In genomic region chr6:100149458-100149852, GRCm38 (mm10) we compare ENCODE assay signal across 15 mouse cellular contexts.
DNase-seq lines count a peak whose midpoint lies in the region.
"Had no signal": no experiment of that assay in that cellular context is flagged by ENCODE, and none has a peak within 500 bp of the region (broad histone marks: within the 10 kb centered on the region; RNA-seq: fewer than 3 reads in every experiment).

No protein-coding gene starts in this region.

- peak; percentile 37 for DNase-seq in adrenal gland, postnatal 10 days
- DNase-seq in adrenal gland, postnatal 36 days = no peak
- peak; percentile 47 for DNase-seq in left cerebral cortex, postnatal 4 days
- DNase-seq in left cerebral cortex, postnatal 10 days (ENCODE audit: extremely low spot score in 1 of 2, low spot score in 2 of 2) = no peak
- peak; percentile 85 for DNase-seq in cerebellum, adult 9-11 months
- no peak for DNase-seq in ovary, adult 18-20 months (ENCODE audit: low spot score)
- DNase-seq in urinary bladder, postnatal 14 days (ENCODE audit: low spot score) = no peak
- no peak for DNase-seq in right cerebral cortex, adult 18-20 months
- DNase-seq: adrenal gland, postnatal 25 days; kidney, adult 11 months; kidney, postnatal 36 days; liver; lung, postnatal 36 days; retina, postnatal 1 day; thymus, postnatal 25 days had no signal

- intact Hi-C loops in left cerebral cortex, postnatal 4 days (cut with DNase I) = no loop called here
- intact Hi-C loops in left cerebral cortex, postnatal 10 days (cut with DNase I) = no loop called here

Comparison
In these comparisons a context has a peak if more than half of its experiments do, and no peak if none do; other contexts are left out.
1. DNase-seq: peak in adrenal gland, postnatal 10 days (single experiment), left cerebral cortex, postnatal 4 days (single experiment) and cerebellum, adult 9-11 months (single experiment); none in adrenal gland, postnatal 36 days (0 of 2), left cerebral cortex, postnatal 10 days (0 of 2), ovary, adult 18-20 months (single experiment), urinary bladder, postnatal 14 days (single experiment) and right cerebral cortex, adult 18-20 months (single experiment).